Mouse (Mus musculus): ENCODE measurements around the gene Slirp.
"Not testable (repeated sequence)": the region's sequence is repeated elsewhere in the genome, so short reads cannot be mapped to it uniquely, and the experiment has no call there.

Slirp gene

DNA sequence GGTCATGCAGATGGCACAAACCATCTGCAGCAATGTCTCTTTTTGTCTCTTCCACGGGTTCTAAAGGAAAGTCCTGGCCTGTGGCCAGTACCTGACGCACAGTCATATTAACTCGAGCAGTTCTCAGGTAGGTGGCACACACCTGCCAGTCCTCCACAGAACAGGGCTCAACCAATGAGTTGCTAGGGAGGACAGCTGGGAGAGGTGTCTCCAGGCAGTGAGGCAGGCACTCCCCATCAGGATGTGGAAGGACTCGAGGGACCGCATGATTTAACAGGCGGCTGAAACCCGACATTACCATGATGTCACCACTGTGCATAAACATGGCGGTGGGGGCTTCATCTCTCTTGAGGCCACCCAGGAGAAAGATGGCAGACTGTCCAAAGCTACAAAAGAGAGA lies 14.8 kb upstream of the Slirp start:
- in situ Hi-C loops (cut with MboI) = no loop called here

DNA sequence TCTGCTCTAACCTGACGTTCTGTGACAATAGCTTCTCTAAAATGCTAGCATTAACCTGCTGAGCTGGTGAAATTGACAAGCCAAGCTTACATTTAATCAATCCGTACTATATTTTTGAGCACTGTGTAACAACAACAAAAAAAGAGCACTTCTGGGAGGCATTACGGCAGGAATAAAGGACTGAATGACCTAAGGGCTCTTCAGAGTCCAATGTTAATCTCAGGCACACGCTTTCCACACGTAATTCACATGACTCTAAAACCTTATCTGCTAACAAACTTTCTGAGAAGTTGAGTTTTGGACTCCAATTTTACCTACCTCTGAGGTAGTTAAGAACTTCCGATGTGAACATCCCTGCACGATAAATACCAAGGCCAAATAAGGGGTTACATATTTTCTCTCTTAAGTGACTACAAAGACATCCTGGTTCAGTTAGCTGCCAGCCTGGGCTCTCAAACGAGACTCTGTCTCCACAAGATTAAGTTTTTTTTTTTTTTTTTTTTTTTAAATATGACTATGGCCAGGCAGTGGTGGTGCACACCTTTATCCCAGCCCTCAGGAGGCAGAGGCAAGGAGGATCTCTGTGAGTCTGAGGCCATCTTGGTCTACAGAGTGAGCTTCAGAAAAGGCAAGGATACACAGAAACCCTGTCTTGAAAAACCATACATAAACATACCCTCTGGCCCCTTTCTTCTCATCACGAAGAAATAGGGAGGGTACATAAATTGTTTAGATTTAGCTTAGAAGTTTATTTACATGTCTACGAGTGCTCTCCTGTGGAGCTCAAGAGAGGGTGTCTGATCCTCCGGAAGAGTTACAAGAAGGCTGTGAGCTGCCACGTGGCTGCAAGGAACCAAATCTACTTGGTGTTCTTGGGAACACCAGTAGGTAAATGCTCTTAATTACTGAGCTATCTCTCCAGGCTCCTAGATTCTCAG lies 1.2 kb upstream of the Slirp start:
- in situ Hi-C loops (cut with MboI) = no loop called here

DNA sequence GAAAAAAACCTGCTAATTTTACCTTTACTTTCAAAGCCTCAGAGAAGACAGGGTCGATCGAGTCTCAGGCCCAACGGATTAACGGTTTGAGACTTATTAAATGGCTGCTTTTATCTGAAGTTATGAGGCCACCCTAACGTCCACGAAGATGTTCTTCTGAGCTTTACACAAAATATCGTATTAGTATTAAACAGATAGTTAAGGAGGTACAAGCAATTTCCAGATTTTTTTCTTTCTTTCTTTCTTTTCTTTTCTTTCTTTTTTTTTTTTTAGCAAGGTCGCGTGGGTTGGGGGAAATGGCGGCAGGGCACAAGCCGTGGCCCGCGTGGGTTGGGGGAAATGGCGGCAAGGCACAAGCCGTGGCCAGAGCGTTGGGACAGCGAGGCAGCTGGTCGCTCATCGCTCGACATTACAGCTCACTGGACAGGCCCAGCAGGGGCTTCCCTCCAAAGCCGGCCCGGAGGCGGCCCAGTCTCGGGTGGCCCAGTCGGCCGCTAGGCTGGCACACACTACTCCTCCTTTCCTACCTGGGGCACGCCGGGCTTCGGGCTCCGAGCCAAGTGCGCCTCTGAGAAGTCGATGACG lies 489 bp upstream of the Slirp start:
- in situ Hi-C loops (cut with MboI) = no loop called here

DNA sequence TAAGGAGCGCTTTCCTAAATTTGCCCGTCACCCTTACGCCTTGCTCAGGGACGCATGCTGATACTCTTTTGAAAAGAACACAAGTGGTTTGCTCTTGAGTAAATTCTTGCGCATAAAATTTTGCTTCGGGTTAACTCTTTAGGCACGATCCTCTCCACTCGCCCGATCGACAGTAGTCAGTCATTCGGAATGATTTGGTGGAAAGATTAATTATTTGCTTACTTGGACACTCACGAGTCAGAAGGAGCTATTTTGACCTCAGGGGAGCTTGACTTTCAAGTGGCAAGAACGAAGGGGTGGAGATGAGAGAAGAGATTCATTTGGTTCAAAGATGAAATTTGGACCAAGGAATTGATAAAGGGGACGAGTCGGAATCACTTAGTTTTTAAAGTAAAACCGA lies 515 bp downstream of the Slirp start:
- in situ Hi-C loops (cut with MboI) = no loop called here

DNA sequence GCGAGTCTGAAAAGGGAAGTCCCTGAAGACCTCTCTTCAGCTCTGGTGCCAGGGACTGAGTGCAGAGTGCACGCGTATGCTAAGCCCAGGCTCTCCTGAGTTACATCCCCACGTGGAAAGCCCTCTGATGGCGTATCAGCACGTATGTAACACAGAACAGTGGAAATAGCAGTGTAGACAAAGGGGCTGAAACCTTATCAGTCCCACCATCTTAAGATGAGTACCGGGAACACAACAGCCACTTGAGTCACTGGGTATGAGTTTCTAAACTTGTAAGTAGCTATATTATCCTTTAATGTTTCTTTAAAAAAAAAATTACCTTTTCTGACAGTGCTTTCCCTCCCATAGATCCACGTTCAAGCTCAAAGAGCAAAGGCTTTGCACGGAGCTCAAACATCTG lies 5.8 kb downstream of the Slirp start:
- in situ Hi-C loops (cut with MboI) = no loop called here

GRCm38 (mm10) chr12:87464678-87465297 lies 21.1 kb downstream of the Slirp start:
- in situ Hi-C loops (cut with MboI) = loop anchor here (25.0 kb wide), 1 partner anchor 898 kb away; the partner anchor contains the start of gene Adck1

GRCm38 (mm10) chr12:87470263-87471136 lies 26.8 kb downstream of the Slirp start:
- in situ Hi-C loops (cut with MboI) = loop anchor here (25.0 kb wide), 1 partner anchor 892 kb away; the partner anchor contains the start of gene Adck1

GRCm38 (mm10) chr12:87471421-87471963 lies 27.8 kb downstream of the Slirp start:
- in situ Hi-C loops (cut with MboI) = loop anchor here (25.0 kb wide), 1 partner anchor 891 kb away; the partner anchor contains the start of gene Adck1

DNA sequence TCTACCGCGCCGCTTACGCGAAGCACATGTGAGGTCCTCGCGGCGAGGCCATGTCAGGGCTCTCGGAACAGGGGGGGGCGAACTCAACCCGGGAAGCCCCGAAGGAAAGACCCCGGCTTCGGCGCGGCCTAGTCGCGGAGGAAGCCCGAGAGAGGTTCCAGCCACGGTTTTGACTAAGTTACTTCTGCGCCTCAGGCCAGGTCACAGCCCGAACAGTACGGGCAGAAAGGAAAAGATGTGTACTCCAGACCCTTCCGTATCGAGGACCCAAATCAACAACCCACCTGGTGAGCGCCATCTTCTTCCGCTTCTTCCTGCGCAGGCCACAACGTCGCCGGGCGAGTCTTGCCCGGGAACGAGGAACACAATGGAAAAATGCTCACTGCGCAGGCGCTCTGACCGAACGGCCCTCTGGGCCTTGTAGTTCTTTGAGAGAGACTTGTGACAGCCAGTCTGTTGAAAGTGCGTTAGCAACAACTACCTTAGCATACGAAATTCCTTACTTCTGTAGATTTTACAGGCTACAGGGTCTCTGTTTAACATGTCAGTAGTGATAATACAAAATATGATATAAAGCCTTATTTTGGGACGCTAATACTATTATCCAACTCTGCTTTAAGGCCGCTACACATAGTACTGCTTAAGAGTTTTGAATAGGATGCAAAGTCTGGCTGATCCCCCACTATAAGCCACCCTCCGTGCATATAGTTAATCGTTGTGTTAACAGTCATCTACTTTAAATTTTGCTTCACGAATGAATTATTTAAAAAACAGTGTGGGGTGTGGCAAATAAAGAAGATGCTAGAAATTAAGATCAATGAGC lies 28.5 kb downstream of the Slirp start, which contains the start of gene Snw1:
Gene Snw1, minus strand, starts transcription at position 311 of the 823 bp plus-strand sequence.
- in situ Hi-C loops (cut with MboI) = loop anchor here (25.0 kb wide), 1 partner anchor 890 kb away; the partner anchor contains the start of gene Adck1

DNA sequence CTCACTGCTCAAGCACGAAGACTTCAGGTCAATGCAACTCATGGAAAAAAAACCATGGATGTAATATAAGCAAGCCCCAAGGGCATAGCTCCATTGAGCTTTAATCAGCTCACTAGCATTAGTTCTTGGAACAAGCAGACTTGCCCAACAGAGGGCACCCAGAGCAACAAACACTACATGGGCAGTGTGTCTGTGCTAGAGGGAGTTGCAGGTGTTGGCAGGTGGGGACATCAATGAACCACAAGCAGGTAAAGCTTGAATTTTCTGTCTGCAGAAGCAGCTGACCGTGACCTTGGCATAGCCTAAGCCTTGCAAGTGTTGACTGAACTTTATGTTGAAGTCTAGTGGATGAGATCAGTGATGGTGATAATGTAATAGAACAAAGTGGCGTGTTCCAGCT lies 31.1 kb downstream of the Slirp start:
- in situ Hi-C loops (cut with MboI) = loop anchor here (25.0 kb wide), 1 partner anchor 888 kb away; the partner anchor contains the start of gene Adck1

DNA sequence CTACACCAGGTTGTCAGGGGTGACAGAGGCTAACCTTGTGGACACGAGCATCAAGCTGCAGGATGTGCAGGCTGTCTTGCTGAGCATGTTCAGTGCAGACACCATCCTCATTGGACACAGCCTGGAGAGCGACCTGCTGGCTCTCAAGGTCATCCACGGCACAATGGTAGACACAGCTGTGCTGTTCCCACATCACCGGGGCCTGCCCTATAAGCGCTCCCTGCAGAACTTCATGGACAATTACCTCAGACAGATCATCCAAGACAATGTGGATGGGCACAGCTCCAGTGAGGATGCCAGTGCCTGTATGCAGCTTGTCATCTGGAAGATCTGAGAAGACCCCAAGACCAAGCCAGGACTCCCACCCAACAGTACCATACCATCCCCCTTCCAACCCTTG lies 38.8 kb downstream of the Slirp start:
- in situ Hi-C loops (cut with MboI) = not testable (repeated sequence)

DNA sequence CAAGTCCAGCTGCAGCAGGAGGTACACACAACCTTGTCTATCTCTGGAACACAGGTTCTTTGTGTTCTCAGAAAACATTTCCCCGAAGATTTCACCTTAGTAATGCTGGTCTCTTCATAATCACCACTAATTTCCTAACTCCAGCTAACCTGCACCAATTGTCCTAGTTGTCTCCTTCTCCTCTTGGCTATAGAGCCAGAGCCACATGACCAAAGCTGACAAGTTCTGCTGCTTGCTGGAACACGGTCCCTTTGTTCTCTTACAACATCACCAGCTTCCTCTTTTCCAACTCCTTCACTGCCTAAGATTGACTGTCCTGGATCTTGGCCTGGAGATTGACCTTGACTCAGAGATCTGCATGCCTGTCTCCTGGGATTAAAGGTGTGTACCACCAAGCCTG lies 45.0 kb downstream of the Slirp start:
- in situ Hi-C loops (cut with MboI) = not testable (repeated sequence)

DNA sequence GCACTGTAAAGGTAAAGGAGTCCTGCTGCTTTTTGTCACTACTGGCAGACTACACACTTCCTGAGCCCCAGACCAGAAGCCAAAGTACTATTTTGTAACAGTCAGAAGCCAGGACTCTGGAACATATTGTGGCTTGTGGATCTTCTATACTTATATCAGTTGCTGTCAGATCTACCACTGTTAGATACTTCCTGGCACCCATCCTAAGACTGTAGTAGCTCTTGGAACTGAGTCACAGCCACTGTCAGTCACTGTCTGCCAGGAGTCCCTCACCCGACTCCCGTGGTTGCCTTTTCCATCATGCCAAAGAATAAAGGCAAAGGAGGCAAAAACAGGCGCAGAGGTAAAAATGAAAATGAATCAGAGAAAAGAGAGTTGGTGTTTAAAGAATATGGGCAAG lies 50.7 kb downstream of the Slirp start, which contains the start of gene Gm5788:
Gene Gm5788, plus strand, starts transcription at position 301 of the 400 bp plus-strand sequence.
- in situ Hi-C loops (cut with MboI) = not testable (repeated sequence)

All from mature B cell (primary cell).